Mouse (Mus musculus) G1E-ER4 (cell line): ENCODE data around the gene Mrpl51. TPM values are rescaled to one million over a fixed set of nuclear protein-coding genes. Genes with fewer than 3 reads are reported as not detected.

Source experiments
- GATA1 ChIP-seq: IDR thresholded peaks from one replicate; pipeline ENCODE4 v1.8.0; 2012; ENCODE audit warnings: low read length, inconsistent platforms
- polyA plus RNA-seq: library from polyadenylated mRNA; stranded (reverse); fragments of >175 nt; gene quantifications from 2 replicates; pipeline ENCODE4 v1.2.3, GENCODE M21; 2012

The Mrpl51 gene
- polyA plus RNA-seq, 1 experiment, result 228 TPM

DNA sequence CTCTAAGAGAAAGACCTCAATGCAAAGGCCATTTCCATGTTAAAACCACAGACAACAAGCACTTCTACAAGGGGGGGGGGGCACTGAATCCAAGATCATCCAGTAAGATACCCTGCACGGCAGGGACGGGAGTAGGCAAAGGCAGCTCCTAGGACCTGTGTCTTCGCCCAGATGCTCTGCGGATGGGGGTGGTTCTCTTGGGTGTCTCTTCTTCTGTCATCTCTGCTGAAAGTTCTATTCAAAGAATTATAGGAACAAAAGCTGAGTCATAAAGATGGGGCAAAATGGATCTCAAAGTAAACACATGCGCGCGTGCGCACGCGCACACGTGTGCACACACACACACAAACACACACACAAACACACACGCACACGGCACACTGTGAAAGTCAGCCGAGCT, 23.5 kb upstream of the Mrpl51 start:
- TF ChIP-seq GATA1, result no peak

DNA sequence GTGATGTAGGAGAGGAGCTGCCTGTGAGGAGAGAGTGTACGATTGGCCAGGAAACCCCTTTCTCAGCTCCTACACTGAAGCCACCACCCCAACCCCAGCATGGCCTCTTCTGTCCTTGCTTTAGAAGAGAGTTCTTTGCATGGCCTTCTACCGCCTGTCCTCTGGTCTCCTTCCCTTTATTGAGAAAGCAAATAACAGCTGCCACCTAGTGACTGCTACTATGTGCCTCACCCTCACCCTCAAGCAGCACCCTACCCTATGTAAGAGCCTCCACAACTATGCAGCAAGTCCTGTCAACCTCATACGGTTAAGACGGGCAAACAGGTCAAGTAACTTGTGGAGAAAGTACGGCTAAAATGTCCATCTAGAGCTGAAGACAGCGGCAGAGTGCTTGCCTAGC, 21.4 kb upstream of the Mrpl51 start:
- no peak for TF ChIP-seq GATA1

DNA sequence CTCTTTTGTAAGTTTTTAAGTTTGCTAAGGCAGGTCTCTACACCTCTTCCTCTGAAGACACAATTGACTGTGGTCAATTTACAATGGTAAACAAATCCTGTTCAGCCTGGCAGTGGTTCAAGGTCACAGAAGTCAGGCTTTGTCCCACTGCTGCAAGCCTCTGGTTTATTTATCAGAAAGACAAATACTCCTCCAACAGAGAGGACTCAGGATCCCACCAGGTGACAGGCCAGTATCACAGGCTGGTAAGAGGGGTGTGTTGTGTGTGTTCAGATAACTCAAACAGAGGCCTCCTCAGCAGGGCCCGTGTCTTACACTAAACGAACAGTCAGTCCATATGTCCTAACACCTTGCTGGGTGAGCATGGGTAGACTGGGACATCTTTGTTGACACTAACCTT, 19.1 kb upstream of the Mrpl51 start:
- no peak for TF ChIP-seq GATA1

DNA sequence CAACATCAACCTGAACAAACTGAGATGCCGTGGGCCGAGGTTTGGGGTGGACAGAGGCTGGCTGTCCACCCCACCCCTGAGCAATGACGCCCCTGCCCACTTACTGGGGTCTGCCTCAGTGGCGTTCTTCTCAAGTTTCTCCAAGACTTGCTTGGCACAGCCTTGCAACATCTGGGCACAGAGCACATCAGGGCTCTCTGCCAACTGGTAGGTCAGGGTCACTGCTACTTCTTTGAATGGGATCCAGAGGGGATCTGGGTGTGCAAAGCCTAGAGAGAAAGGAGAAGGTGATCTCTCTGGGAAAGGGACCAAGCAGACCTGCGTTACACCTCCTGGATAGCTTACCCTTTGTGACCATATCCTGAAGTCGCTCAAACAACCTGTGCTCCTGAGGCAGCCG, 18.3 kb upstream of the Mrpl51 start:
- TF ChIP-seq GATA1, result no peak

DNA sequence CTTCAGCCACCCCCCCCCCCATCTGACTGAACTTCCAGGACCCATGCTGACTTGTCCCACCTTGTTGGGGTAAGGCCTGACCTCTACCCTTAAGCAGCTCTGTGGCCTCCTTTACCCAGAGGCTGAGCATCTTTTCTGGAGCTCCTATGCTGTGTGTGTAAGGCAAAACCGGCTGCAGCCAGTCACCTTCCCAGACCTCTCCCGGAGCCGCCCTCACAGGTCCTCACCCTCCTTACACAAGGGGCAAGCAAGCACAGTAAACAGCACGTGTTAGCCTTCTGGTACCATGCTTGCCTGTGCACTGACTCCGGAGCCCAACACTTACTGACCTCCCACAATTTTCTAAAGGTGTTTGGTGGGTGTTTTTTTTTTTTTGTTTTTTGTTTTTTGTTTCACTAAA, 16.1 kb upstream of the Mrpl51 start:
- no peak for TF ChIP-seq GATA1

DNA sequence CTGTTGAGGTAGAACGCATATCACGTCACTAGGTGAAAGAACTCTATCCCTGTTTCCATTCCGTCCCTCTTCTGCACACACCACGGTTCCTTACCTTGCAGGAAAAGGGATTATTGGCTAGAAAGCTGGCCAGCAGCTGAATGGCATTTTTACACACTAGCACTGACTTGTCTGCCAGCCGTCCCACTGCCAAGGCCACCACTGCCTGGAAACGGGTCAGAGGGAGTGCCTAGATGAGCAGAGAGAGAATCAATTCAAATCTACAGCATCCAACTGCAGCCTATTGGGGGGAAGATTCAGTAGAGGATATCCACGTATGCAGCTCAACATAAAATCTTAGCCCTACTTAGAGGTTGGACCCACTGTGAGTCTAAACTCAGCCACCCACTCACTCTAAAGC, 12.0 kb upstream of the Mrpl51 start:
- TF ChIP-seq GATA1, result no peak

DNA sequence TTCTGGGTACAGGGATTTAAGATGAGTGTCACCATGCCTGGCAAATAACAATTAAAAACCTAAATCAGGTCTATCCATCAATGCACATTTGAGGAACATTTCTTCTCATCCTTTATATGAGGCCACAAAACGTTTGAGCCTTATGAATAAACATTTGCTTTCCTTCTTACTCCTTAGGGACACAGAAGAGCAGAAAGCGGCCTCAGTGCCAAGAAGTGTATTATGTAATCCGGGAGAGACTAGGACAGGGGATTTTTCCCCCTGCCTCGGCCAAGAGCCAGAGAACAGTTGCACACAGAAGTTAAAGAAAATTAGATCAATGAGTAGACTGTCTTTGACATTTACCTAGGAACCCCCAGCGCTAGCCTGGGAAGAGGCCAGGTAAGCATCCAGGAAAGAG, 9.5 kb upstream of the Mrpl51 start:
- no peak for TF ChIP-seq GATA1

DNA sequence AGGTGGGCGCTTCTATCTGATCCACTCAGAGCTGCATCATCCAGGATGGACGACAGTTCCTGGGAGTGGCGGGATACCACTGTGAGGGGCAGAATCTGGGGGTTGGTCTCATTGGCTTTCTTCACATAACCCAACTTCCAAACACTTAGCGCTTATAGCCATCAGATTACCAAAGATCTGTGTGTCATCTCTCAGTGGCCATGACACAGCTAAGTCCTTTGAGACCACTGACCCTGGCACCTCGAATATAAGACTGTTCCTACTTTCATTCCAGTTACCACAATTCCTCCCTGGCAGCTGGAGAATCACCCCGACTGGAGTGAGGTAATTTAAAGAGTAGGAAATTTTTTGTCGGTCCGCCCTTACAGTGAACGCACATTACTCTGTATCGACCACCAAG, 5.4 kb upstream of the Mrpl51 start:
- TF ChIP-seq GATA1, result no peak

DNA sequence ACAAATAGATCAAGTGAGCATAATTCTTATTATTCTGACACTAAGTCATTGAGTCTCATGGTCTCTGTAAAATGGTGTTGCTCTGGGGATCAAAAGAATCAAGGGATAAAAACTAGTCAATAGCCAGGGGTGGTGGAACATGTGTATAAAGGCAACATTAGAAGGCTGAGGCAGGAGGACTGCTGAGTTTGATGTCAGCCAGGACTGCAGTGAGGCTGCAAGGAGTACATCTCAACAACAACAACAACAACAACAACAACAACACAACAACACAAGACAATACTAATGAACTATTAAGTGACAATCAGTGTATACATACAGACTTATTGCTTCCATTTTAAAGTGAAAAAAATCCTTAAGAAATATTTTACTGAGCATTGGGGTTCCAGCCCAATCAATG, 785 bp upstream of the Mrpl51 start:
- no peak for TF ChIP-seq GATA1

DNA sequence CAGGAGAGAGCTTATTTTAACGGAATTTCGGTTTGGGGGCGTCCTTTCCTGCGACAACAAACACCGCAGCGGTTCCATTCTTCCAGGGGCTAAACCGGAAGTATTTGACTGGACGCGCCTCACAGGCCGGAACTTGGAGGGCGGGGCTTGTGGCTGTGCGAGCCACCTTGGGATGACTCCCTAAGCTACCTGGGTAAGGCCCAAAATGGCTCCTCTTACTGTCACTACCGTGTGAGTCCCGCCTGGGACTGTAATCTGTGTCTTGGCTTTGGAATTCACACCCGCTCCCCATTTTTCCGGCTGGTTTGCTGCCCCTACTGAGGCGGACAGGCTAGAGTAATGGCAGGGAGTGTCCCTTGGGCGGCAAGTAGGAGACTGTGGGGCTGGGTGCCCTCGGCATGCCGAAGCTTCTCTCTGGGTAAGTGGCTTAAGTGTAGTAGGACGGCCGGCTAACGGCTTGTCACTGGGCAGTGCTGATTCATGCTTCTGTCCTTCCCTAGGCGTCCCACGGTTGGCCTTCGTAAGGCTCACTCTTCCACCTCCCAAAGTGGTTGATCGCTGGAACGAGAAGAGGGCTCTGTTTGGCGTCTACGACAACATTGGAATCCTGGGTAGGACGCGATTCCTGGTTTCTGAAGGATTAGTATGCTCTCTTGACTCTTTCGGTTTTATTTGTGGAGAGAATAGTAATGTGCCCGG, 564 bp downstream of the Mrpl51 start:
- no peak for TF ChIP-seq GATA1

DNA sequence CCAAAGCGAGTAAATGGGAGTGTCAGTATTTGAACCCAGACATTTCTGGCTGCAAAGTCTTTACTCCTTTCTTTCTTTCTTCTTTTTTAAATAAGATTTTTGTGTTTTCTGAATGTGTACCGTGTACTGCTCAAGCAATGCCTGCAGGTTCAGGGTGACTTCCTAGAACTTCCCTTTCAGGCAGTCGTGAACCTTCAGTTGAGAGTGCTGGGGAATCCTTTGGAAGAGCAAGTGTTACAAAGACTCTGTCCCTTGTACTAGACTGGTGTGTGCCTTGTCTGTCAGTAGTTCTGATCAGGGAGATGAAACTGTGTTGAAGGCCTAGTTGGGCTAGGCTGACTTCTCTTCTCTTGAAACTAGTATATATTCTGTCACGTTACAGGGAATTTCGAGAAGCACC, 1.2 kb downstream of the Mrpl51 start:
- no peak for TF ChIP-seq GATA1

DNA sequence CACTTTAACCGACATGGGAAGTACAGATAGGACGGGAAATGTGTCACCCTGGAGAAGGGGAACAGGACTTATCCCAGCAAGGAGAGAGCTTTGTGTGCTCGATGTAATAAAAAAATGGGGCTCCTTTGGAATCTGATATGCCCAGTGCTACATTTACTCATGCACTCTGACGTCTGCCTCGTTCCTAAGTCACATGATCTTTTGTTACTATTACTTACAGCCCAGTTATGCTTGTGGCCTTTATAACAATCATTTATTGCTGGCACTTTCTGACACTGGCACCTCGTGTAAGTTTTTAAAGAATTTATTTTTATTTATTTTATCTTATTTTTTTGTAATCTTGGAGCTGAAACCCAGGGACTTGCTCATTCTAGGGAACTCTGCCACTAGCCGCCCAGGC, 1.8 kb downstream of the Mrpl51 start:
- no peak for TF ChIP-seq GATA1

DNA sequence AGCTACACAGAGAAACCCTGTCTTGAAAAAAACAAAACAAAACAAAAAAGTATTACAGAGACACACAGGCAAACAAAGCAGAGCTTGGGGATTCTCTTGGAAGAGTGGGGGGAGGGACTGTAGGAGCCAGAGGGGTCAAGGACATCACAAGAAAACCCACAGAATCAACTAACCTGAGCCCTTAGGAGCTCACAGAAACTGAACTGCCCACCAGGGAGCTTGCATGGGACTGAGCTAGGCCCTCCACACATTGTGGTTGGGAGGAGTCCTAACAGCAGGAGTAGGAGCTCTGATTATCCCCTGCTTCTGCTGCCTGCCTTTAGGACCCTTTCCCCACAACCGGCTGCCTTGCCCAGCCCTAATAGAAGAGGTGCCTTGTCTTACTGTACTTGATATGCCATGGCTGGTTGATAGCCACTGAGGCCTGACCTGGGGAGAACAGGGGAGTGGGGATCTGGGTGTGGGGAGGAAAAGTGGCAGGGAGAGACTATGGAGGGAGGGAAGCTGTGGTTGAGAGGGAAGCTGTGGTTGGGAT, 4.0 kb downstream of the Mrpl51 start:
- TF ChIP-seq GATA1, result no peak

DNA sequence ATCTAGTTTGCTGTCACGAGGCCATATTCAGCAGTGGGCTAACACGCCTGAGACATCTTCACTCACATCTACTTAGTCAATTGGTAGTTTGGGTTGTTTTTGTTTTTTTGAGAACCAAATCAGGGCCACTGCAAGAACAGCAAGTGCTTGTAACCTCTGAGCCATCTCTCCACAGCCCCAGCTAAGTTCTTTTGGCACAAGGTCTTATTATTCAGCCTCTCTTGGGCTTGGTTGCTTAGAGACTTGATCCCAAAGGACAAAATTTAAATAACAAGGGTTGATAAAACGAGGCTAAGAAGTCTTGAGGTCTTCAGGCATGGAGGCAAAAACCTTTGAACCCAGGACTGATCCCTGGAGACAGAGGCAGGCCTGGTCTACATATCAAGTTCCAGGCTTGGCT, 4.7 kb downstream of the Mrpl51 start:
- no peak for TF ChIP-seq GATA1

DNA sequence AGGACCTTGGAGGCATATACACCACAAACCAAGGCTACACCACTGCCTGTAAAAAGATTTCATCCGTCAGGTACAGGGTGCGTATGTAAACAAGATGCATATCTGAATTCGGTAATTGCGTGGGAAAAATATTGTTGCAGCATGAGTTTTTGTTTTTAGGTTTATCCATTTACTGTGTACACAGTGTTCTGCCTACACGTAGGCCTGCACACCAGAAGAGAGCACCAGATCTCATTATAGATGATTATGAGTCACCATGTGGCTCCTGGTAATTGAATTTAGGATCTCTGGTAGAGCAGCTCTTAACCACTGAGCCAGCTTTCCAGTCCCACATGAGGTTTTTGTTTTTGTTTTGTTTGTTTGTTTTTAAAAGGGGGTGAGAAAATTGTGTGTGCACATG, 5.6 kb downstream of the Mrpl51 start:
- no peak for TF ChIP-seq GATA1

DNA sequence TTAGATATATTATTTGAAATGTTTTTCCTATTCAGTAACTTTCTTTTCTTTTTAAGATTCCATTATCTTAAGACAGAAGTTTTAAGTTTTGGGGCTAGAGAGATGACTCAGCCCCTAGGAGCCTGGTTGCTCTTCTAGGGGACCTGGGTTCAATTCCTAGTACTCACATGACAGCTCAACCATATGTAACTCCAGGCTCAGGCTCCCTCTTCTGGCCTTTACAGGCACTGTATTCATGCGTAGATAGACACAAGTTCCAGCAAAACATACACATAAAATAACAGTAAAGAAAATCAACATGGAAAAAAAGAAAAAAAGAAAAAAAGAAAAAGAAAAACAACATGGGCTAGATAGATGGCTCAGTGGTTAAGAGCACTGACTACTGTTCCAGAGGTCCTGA, 18.8 kb downstream of the Mrpl51 start:
- no peak for TF ChIP-seq GATA1

DNA sequence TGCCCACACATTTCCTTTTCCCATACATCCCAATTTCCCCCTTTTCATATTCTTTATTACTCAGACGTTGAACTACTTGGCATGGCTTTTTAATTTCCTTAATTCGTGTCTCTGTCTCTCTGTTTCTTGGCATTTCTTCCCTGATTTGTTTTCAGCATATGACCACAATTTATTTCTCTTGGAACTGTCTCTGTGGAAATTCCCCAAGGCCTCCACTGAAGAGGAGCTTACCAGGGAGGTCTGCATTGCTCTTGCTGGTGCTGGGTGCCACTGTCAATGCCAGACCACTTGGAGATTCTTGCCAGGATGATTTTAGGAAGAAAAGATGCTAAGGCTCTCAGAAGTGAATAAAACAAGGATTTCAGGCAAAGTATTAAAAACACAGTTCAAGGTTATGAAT, 21.0 kb downstream of the Mrpl51 start:
- TF ChIP-seq GATA1, result no peak

DNA sequence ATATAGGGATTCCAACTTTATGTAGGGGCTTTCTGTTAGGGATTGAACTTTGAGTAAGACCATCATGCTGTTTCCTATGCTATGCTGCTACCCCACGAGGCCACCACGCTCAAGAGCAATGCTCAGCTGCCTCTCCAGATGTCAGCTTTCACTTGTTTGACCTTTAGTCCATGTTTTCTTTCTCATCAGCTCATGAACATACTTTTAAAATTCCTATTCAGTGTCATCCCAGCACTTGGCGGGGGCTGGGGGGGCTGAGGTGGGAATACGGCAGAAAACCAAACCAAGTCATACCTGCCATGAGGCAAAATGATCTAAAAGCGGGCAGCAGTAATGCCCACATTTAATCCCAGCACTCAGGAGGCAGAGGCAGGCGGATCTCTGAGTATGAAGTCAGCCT, 21.5 kb downstream of the Mrpl51 start:
- no peak for TF ChIP-seq GATA1
